Mouse (Mus musculus) urinary bladder, adult 2 months (tissue): ENCODE data around the gene Sec23ip. TPM values are rescaled to one million over a fixed set of nuclear protein-coding genes. Genes with fewer than 3 reads are reported as not detected.

Experiments used
- DNase-seq: peaks from one replicate; pipeline ENCODE4 v3.0.0; 2022; ENCODE audit warnings: low spot score
- polyA plus RNA-seq: library from polyadenylated mRNA; depleted of rRNA; stranded (reverse); fragments of >200 nt; gene quantifications from 2 replicates; pipeline ENCODE4 v1.2.3, GENCODE M21; 2012; rRNA removed

Sec23ip gene
- polyA plus RNA-seq, 1 experiment = 17.8 TPM

- DNase-seq = no peak
Measured at GRCm38 (mm10) chr7:128779305-128779704, 34.6 kb downstream of the Sec23ip start.

- DNase-seq = no peak
Measured at GRCm38 (mm10) chr7:128781846-128782245, 37.1 kb downstream of the Sec23ip start.

GRCm38 (mm10) chr7:128790045-128790444, 45.3 kb downstream of the Sec23ip start:
- DNase-seq = no peak

- DNase-seq = no peak
Measured at GRCm38 (mm10) chr7:128793464-128793863, 48.7 kb downstream of the Sec23ip start.

GRCm38 (mm10) chr7:128824986-128825563, 80.3 kb downstream of the Sec23ip start:
- no peak for DNase-seq

- no peak for DNase-seq
Measured at GRCm38 (mm10) chr7:128832455-128833081, 87.8 kb downstream of the Sec23ip start.

- DNase-seq = no peak
Measured at GRCm38 (mm10) chr7:128833196-128833595, 88.5 kb downstream of the Sec23ip start.

Other genes starting within 250 kb of the Sec23ip start
- gene Bag3, start 221.3 kb upstream of the Sec23ip start, polyA plus RNA-seq = 30.4 and 54.6 TPM in 2 replicates
- gene Inpp5f, start 133.6 kb upstream of the Sec23ip start, polyA plus RNA-seq = 13.4 and 14.2 TPM in 2 replicates
- gene Mcmbp, start 4.4 kb upstream of the Sec23ip start, polyA plus RNA-seq = 22.0 and 26.0 TPM in 2 replicates